Mouse (Mus musculus): ENCODE results near the gene Ifit2.

DNA sequence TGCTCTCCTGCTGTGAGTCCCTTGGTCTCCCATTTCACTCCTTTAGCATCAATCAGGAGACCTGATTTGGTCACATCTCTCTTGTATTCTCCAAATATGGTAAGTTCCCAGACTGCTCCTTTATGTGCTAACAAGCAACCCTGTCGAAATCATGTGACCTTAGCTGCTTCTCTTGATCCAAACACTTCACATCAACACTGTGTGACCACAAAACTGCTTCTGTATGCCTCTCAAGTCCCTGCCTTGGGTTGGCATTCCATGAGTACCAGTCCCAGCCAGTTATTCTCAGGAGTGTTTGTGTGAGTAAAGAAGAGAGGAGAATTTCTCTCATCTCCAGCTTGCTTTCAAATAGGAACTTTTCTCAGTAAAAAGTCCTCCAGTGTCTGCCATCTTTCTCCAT lies 26.6 kb downstream of the Ifit2 start:
- TF ChIP-seq MAFK (IDR thresholded peaks at IDR 0.05; ENCODE audit: borderline replicate concordance, low read depth, low read length) (no peak), POLR2A (IDR thresholded peaks at IDR 0.05; ENCODE audit: control insufficient read depth in 1 of 2, insufficient read depth in 1 of 2, low read depth in 1 of 2, low read length in 2 of 2, poor library complexity in 1 of 2) (no peak), CTCF (IDR thresholded peaks at IDR 0.05 in 2 of 3, conservative IDR thresholded peaks at IDR 0.05 in 1 of 3; ENCODE audit: control insufficient read depth in 1 of 3, insufficient read depth in 1 of 3, low read depth in 2 of 3, low read length in 3 of 3, poor library complexity in 1 of 3, severe bottlenecking in 1 of 3) (no peak), CHD2 (IDR thresholded peaks at IDR 0.05; ENCODE audit: low read length) (no peak), NRF1 (IDR thresholded peaks at IDR 0.05; ENCODE audit: insufficient read depth, low read depth, low read length, poor library complexity, severe bottlenecking) (no peak), ZC3H11A (IDR thresholded peaks at IDR 0.05; ENCODE audit: low read depth, low read length) (no peak), EP300 (IDR thresholded peaks at IDR 0.05; ENCODE audit: low read depth in 1 of 2, low read length in 2 of 2) (no peak), ZNF384 (IDR thresholded peaks at IDR 0.05; ENCODE audit: low read depth, low read length) (no peak)

Measured in MEL (cell line).